Mouse (Mus musculus) heart, embryonic 11.5 days (tissue): Measurements from ENCODE around the gene Mybpc2. TPM values are rescaled to one million over a fixed set of nuclear protein-coding genes. Genes with fewer than 3 reads are reported as not detected.
A peak's percentile ranks its signal among the peaks of the same experiment; 100 is the strongest.

Experiments
- ATAC-seq: fragments of 200-750 bp; cut with Nextera tagmentation; replicated peaks from 2 replicates; pipeline ENCODE4 v1.8.0; 2017; ENCODE audit warnings: moderate library complexity; ENCODE audit not compliant: insufficient number of reproducible peaks, low FRiP score, low TSS enrichment
- H3K27ac ChIP-seq: fragments of 300-500 bp; sonication (generic); 2 replicates; pipeline ENCODE4 v1.5.1; 2014; ENCODE audit warnings: mild to moderate bottlenecking, low read depth, low read length
- H3K27me3 ChIP-seq: fragments of 300-500 bp; sonication (generic); 2 replicates; pipeline ENCODE4 v1.6.1; 2014; ENCODE audit warnings: mild to moderate bottlenecking, low read length, mixed read lengths; ENCODE audit not compliant: control insufficient read depth, insufficient read depth
- H3K36me3 ChIP-seq: fragments of 300-500 bp; sonication (generic); 2 replicates; pipeline ENCODE4 v1.6.1; 2014; ENCODE audit warnings: mild to moderate bottlenecking, low read length, moderate library complexity, mixed read lengths; ENCODE audit not compliant: control insufficient read depth, insufficient read depth
- H3K4me1 ChIP-seq: fragments of 300-500 bp; sonication (generic); 2 replicates; pipeline ENCODE4 v1.6.1; 2014; ENCODE audit warnings: low read length; ENCODE audit not compliant: control insufficient read depth, insufficient read depth
- H3K4me2 ChIP-seq: fragments of 300-500 bp; sonication (generic); 2 replicates; pipeline ENCODE4 v1.6.1; 2014; ENCODE audit warnings: mild to moderate bottlenecking, moderate library complexity
- H3K4me3 ChIP-seq: fragments of 300-500 bp; sonication (generic); 2 replicates; pipeline ENCODE4 v1.5.1; 2014; ENCODE audit warnings: low read depth, low read length
- H3K9ac ChIP-seq: fragments of 300-500 bp; sonication (generic); 2 replicates; pipeline ENCODE4 v1.6.1; 2014; ENCODE audit warnings: mild to moderate bottlenecking, low read depth, low read length, moderate library complexity
- H3K9me3 ChIP-seq: fragments of 300-500 bp; sonication (generic); replicated peaks from 2 replicates; pipeline ENCODE4 v1.6.1; 2016; ENCODE audit warnings: low read length; ENCODE audit not compliant: control insufficient read depth
- WGBS: fragments of 180-500 bp; shearing (Covaris S2); extraction: QIAGEN DNeasy Blood & Tissue Kit; methylation state at CpG from one replicate; pipeline ENCODE4 v1.1.7; 2014; ENCODE audit not compliant: insufficient replicate concordance; 5-methylcytosine and 5-hydroxymethylcytosine counted together
- polyA plus RNA-seq: library from polyadenylated mRNA; unstranded; fragments of >200 nt; fragmentation: Nextera tagmentation; extraction: Ambion mirVana; gene quantifications from 2 replicates; pipeline ENCODE4 v1.2.1, GENCODE M21; 2014

Mybpc2 gene
- polyA plus RNA-seq, 1 experiment from 2014 or later: 0.47 TPM

DNA sequence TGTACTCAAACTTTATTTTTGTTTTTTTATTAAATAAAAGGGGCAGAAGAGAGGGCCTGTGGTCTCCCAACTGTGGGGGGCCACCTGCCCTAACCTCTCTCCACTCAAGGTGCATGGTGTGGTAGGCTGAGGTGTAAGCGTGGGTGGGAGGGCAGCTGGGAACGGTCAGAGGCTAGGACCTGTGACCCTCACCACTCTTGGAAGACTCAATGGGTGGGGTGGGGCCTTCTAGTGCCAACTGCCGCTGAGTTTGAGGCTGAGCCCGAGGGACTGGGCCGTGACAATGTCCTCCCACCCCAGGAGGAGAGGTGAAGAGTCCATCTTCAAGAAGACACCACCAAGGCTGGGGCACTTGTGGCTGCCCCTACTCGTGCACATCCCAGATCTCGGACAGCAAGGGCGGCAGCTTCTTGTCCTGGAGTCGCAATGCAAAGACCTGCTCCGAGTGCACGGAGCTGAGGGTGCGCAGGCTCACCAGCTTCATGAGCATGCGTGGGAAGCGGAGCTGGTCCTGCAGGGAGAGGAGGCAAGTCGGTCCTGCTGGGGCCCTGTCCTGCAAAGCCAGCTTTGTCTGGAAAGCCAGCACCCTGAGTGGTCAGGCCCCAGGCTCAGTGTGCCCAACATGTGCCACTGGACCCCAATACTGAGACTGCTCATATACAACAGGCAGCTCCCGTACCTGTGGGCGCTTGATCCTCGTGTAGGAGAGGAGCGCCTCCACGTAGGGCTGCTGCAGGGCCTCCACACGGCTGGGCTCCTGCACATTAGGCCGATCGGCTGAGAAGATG, 25.4 kb upstream of the Mybpc2 start:
- H3K4me2 ChIP-seq: no peak overlapping the region
- no peak overlapping the region for H3K4me3 ChIP-seq
- no peak for ATAC-seq
- H3K9ac ChIP-seq: no peak overlapping the region
- H3K9me3 ChIP-seq: 0 out of 2 replicates have a peak, but pooled peaks cover 2% of the 10 kb centered on the region
- no peaks in the 10 kb centered on the region for H3K27me3 ChIP-seq
- WGBS: 96% methylated on average over 23 of the region's 23 CpGs
- H3K4me1 ChIP-seq: peaks cover 7% of the 10 kb centered on the region
- H3K36me3 ChIP-seq: peaks cover 13% of the 10 kb centered on the region
- no peak overlapping the region for H3K27ac ChIP-seq

DNA sequence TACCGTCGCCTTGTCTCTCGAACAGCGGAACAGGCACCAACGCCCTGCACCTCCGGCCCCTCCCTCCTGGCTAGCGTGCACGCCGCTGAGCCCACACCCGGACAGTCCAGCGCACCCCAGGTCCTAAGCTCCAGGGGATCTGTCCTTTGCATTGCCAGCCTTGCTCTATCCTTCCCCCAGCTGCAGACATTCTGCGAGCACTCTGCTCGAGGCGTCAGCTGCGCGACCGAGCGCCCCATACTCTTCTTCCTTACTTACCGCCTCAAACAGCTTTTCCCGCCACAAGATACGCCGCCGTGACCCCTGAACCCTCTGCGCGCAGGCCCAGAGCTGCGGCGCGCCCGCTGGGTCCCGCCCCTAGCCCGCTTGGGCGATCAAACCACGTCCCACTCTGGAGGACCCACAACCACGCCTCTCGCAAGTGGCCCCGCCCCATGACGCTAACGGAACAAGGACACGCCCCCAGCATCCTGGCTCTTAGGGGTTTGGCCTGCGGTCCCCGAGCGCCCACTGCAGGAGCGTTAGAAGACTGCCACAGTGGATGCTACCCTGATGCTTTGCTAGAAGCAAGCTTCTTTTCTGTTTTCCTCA, 24.1 kb upstream of the Mybpc2 start, which contains the start of gene Pold1:
Gene Pold1, minus strand, starts transcription at position 353 of the 591 bp plus-strand sequence.
- H3K4me3 ChIP-seq: peak within 1 kb of the TSS; percentile 70
- under 1% methylated on average over 43 of the region's 43 CpGs for WGBS
- peak within 1 kb of the TSS; percentile 74 for H3K9ac ChIP-seq
- peak within 1 kb of the TSS; percentile 91 for H3K4me2 ChIP-seq
- H3K4me1 ChIP-seq: peaks cover 7% of the 10 kb centered on the region
- H3K36me3 ChIP-seq: peaks cover 13% of the 10 kb centered on the region
- peak; percentile 92 for ATAC-seq
- H3K27ac ChIP-seq: peak within 1 kb of the TSS; percentile 76
- no peaks in the 10 kb centered on the region for H3K27me3 ChIP-seq
- H3K9me3 ChIP-seq: 0 out of 2 replicates have a peak, but pooled peaks cover 2% of the 10 kb centered on the region

DNA sequence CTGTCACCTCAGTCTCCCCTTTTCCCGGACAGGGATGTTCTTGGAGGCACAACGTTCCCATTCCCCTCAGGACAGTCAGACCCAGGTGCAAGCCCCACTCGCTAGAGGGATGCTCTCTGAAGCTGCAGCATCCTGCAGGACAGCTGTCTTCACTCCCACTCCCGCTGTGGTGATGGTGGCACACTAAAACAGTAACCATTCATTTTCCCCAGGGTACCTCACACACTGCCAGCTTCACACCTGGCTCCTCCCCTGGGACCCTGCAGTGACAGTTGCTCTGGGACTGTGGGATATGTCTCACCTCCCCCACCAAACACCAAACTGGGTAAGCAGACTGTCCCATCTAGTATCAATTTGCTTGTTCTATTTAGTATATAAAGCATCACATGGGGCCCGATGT, 23.3 kb upstream of the Mybpc2 start:
- Histone ChIP-seq H3K27me3 (no peaks in the 10 kb centered on the region), H3K4me2 (peak overlapping the region; percentile 91), H3K9me3 (0 out of 2 replicates have a peak, but pooled peaks cover 2% of the 10 kb centered on the region), H3K36me3 (peaks cover 13% of the 10 kb centered on the region), H3K4me3 (peak overlapping the region; percentile 70), H3K4me1 (peaks cover 7% of the 10 kb centered on the region), H3K27ac (peak overlapping the region; percentile 76; the same call in 1 of the 2 replicates), H3K9ac (peak overlapping the region; percentile 74)
- WGBS: 25% methylated on average over 5 of the region's 5 CpGs
- no peak for ATAC-seq

DNA sequence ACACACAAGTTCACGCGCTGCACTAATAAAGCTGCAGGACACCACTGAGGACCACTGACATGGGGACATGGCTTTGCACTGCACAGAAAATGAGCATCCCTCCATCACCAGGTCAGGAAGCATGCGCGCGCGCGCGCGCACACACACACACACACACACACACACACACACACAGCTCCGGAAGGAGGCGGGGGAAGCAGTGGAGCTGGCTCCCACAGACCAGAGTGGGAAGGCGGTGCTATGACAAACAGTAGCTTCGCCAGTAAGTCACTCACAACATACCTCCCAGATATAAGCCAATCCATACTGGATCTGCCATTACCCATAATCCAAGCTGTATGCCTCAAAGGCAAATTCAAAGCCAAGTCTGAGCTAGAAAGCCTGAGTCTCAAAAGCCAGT, 22.6 kb upstream of the Mybpc2 start:
- peak overlapping the region; percentile 91 for H3K4me2 ChIP-seq
- 0 out of 2 replicates have a peak, but pooled peaks cover 2% of the 10 kb centered on the region for H3K9me3 ChIP-seq
- H3K36me3 ChIP-seq: peaks cover 19% of the 10 kb centered on the region
- no peaks in the 10 kb centered on the region for H3K27me3 ChIP-seq
- H3K4me1 ChIP-seq: peaks cover 7% of the 10 kb centered on the region
- H3K9ac ChIP-seq: peak overlapping the region; percentile 74
- H3K4me3 ChIP-seq: 0 out of 2 replicates have a peak overlapping the region, but pooled peaks have one; percentile 70
- 97% methylated on average over 13 of the region's 13 CpGs for WGBS
- ATAC-seq: no peak
- no peak overlapping the region for H3K27ac ChIP-seq

DNA sequence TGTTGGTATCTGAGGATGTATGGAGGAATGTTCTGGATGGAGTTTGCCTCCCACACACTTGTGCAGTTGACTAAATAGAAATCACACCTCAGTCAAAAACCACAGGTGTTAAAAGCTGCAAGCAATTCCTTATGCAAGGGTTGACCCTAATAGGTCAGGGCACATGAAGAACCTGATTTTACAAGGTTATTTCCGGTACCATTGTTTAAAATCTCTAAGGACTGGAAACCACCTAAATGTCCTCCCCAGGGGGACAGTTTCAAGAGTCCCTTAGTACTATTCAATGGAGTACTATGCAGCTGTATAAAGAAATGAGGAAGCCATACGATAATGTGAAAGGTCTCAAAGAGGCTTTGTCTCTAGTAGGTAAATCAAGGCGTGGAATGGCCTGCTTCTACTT, 21.8 kb upstream of the Mybpc2 start:
- no peak overlapping the region for H3K27ac ChIP-seq
- no peak overlapping the region for H3K4me2 ChIP-seq
- peaks cover 7% of the 10 kb centered on the region for H3K4me1 ChIP-seq
- H3K36me3 ChIP-seq: peaks cover 19% of the 10 kb centered on the region
- 95% methylated on average over 3 of the region's 3 CpGs for WGBS
- no peak overlapping the region for H3K9ac ChIP-seq
- no peak for ATAC-seq
- no peaks in the 10 kb centered on the region for H3K27me3 ChIP-seq
- H3K9me3 ChIP-seq: 0 out of 2 replicates have a peak, but pooled peaks cover 2% of the 10 kb centered on the region
- no peak overlapping the region for H3K4me3 ChIP-seq

DNA sequence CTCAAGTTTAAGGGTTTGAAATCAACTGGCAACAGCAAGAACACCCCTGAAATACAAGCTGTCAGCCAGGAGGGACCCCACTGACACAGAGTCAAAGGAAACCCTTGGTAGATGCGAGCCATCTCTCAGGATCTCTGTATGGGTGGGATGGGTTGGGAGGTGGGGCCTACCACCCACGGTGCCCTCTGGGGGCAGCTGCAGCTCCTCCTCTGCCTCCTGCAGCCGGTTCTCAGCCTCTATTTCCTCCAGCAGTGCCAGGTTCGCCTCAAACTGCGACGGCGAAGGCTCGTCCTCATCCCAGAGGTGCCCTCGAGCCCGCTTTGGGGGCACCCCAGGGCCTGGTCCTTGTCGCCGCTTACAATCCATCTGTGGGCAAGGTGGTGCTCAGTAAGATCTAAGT, 18.6 kb upstream of the Mybpc2 start:
- Histone ChIP-seq H3K27me3 (no peaks in the 10 kb centered on the region), H3K36me3 (peaks cover 36% of the 10 kb centered on the region), H3K4me2 (no peak overlapping the region), H3K4me1 (peaks cover 7% of the 10 kb centered on the region), H3K4me3 (no peak overlapping the region), H3K9me3 (0 out of 2 replicates have a peak, but pooled peaks cover 2% of the 10 kb centered on the region), H3K27ac (no peak overlapping the region), H3K9ac (no peak overlapping the region)
- no peak for ATAC-seq
- 70% methylated on average over 12 of the region's 12 CpGs for WGBS

DNA sequence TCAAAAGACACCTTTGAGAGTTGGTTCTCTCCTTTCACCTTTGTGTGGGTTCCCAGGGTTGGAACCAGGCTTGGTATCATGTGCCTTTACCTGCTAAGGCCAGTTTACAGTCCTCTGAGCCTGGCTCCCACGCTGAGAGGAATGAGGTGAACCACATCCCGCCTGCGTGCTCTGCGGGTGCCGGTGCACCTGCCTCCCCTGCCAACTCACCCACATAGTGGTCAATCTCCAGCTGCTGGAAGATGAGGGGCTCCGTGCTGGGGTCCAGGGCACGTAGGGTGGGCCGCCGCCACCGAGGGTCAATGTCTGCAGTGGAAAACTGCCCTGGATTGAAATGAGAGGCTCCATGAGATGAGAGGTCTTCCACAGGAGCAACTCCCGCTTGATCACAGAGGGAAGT, 18.1 kb upstream of the Mybpc2 start:
- 87% methylated on average over 11 of the region's 11 CpGs for WGBS
- H3K36me3 ChIP-seq: peaks cover 41% of the 10 kb centered on the region
- no peak overlapping the region for H3K27ac ChIP-seq
- H3K9me3 ChIP-seq: 0 out of 2 replicates have a peak, but pooled peaks cover 2% of the 10 kb centered on the region
- no peaks in the 10 kb centered on the region for H3K27me3 ChIP-seq
- no peak overlapping the region for H3K9ac ChIP-seq
- H3K4me3 ChIP-seq: no peak overlapping the region
- peaks cover 3% of the 10 kb centered on the region for H3K4me1 ChIP-seq
- no peak overlapping the region for H3K4me2 ChIP-seq
- ATAC-seq: no peak

DNA sequence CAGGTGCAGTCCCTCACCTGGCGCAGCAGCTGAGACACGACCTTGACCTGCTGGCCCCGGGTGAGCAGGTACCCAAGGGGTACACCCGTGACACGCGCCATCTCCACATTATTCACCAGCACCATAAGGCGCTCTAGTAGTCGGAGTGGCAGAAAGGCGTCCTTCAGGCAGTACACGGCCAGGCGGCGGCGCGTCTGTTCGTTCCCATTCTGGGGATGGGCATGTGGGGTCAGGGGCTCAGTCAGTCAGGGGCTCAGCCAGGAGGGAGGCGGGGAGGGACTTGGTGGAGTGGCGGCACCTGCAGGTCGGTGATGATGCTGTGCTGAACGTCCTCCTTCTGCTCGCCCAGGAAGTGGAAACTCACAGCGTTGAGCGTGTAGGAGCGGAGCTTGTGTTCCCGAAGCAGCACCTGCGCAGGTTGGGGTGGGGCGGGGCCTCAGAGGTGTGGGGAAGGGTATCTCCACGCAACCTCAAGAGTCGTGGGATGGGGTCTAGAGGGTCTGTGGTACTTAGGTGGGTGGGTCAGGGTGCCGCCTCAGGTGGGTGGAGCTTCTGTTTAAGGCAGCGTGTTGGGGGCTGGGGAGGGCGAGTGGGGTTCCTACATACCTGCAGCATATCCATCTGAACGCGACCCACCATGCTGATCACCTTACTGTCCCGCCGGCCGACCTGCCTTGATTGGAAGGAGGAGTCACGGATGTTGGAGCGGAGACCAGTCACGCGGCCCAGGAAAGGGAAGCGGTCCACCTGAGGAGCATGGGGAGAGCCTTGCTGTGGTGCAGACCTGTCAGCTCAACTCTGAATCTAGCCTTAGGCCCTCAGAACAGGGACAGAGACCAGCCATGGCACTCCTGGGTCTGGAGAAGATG, 14.5 kb upstream of the Mybpc2 start:
- Histone ChIP-seq H3K4me1 (no peaks in the 10 kb centered on the region), H3K27me3 (no peaks in the 10 kb centered on the region), H3K9ac (no peak overlapping the region), H3K4me3 (no peak overlapping the region), H3K27ac (no peak overlapping the region), H3K9me3 (no peaks in the 10 kb centered on the region), H3K36me3 (peaks cover 52% of the 10 kb centered on the region), H3K4me2 (no peak overlapping the region)
- 93% methylated on average over 41 of the region's 41 CpGs for WGBS
- ATAC-seq: no peak
